ENCODE assay signal across 8 mouse cellular contexts in genomic region chr7:19093174-19093521, GRCm38 (mm10). TPM values are rescaled to one million over a fixed set of nuclear protein-coding genes. Genes with fewer than 3 reads are reported as not detected.
DNase-seq lines count a peak whose midpoint lies in the region; ATAC-seq lines count a peak whose summit lies in the region.

No protein-coding gene starts in this region.

- H3K36me3 ChIP-seq in hindbrain, embryonic 13.5 days, result peaks cover 42% of the 10 kb centered on the region

- peak overlapping the region; percentile 59; the same call in 1 of the 2 replicates for H3K9ac ChIP-seq in hindbrain, embryonic 13.5 days

- H3K4me1 ChIP-seq in hindbrain, embryonic 13.5 days (replicated peaks), result peaks cover 55% of the 10 kb centered on the region

- peaks cover 62% of the 10 kb centered on the region for H3K27me3 ChIP-seq in hindbrain, embryonic 13.5 days

- WGBS in hindbrain, embryonic 13.5 days, result 0% methylated on average over 11 of the region's 15 CpGs

- peak overlapping the region; percentile 55 for H3K4me3 ChIP-seq in hindbrain, embryonic 13.5 days

- peak overlapping the region; percentile 96 for H3K4me2 ChIP-seq in hindbrain, embryonic 13.5 days

- peak overlapping the region; percentile 58 for H3K27ac ChIP-seq in hindbrain, embryonic 13.5 days

- peak; percentile 44 for ATAC-seq in hindbrain, embryonic 13.5 days (ENCODE audit: low FRiP score)

- peak; percentile 92 for DNase-seq in NIH3T3 (ENCODE audit: low read depth)
- DNase-seq in cerebellum, postnatal 14 days, result peak; percentile 74 to 82
- peak; percentile 64 to 68 for DNase-seq in frontal cortex, postnatal 36 days (ENCODE audit: low spot score in 2 of 2)
- peak; percentile 67 to 73 for DNase-seq in layer of hippocampus, postnatal 36 days
- DNase-seq in lung, postnatal 36 days, result peak; percentile 92
- peak; percentile 89 for DNase-seq in retina, postnatal 1 day
- peak; percentile 84 for DNase-seq in urinary bladder, adult 2 months (ENCODE audit: low spot score)

- H3K9me3 ChIP-seq in hindbrain, embryonic 13.5 days, result no peaks in the 10 kb centered on the region

RNA-seq across cellular contexts. Expression of gene Six5, which starts 1.2 kb away (rescaled TPM):
- polyA plus RNA-seq in hindbrain, embryonic 13.5 days (2015; fragmentation: Nextera tagmentation; extraction: Ambion mirVana), result 2.4 and 2.8 TPM in 2 replicates
- total RNA-seq in layer of hippocampus, postnatal 36 days (2021), result 1 to 10 TPM; 2.5 to 2.8 TPM
- polyA plus RNA-seq in urinary bladder, adult 2 months (2012; rRNA removed), result 59.1 and 60.2 TPM in 2 replicates

RNA-seq across cellular contexts. Expression of gene Dmpk, which starts 9.5 kb away (rescaled TPM):
- 9.4 and 11.6 TPM in 2 replicates for polyA plus RNA-seq in hindbrain, embryonic 13.5 days (2015; fragmentation: Nextera tagmentation; extraction: Ambion mirVana)
- 10 to 100 TPM; 36.3 to 48.1 TPM for total RNA-seq in layer of hippocampus, postnatal 36 days (2021)
- 525 and 848 TPM in 2 replicates for polyA plus RNA-seq in urinary bladder, adult 2 months (2012; rRNA removed)

RNA-seq across cellular contexts. Expression of gene Dmwd, which starts 17.1 kb away (rescaled TPM):
- polyA plus RNA-seq in hindbrain, embryonic 13.5 days (2015; fragmentation: Nextera tagmentation; extraction: Ambion mirVana), result 25.4 and 25.6 TPM in 2 replicates
- 100 to 1,000 TPM; 136 to 143 TPM for total RNA-seq in layer of hippocampus, postnatal 36 days (2021)
- polyA plus RNA-seq in urinary bladder, adult 2 months (2012; rRNA removed), result 44.9 and 46.4 TPM in 2 replicates

RNA-seq across cellular contexts. Expression of gene Gm4969, which starts 25.0 kb away (rescaled TPM):
- polyA plus RNA-seq in hindbrain, embryonic 13.5 days (2015; fragmentation: Nextera tagmentation; extraction: Ambion mirVana), result 2.2 and 3.6 TPM in 2 replicates
- total RNA-seq in layer of hippocampus, postnatal 36 days (2021), result under 1 TPM; 0.40 to 0.43 TPM
- polyA plus RNA-seq in urinary bladder, adult 2 months (2012; rRNA removed), result 0.13 and 0.40 TPM in 2 replicates

RNA-seq across cellular contexts. Expression of gene Fbxo46, which starts 26.5 kb away (rescaled TPM):
- 18.9 and 20.2 TPM in 2 replicates for polyA plus RNA-seq in hindbrain, embryonic 13.5 days (2015; fragmentation: Nextera tagmentation; extraction: Ambion mirVana)
- 10 to 100 TPM; 14.2 to 14.3 TPM for total RNA-seq in layer of hippocampus, postnatal 36 days (2021)
- 7.2 and 7.7 TPM in 2 replicates for polyA plus RNA-seq in urinary bladder, adult 2 months (2012; rRNA removed)

Comparison
In these comparisons a context has a peak if more than half of its experiments do, and no peak if none do; other contexts are left out.
1. Peak in every context shown above with its lines: DNase-seq, ATAC-seq, H3K4me3 ChIP-seq and H3K27ac ChIP-seq.
2. RNA of gene Six5, which starts 1.2 kb away (polyA plus RNA-seq): 59.1 to 60.2 TPM in urinary bladder, adult 2 months; 2.4 to 2.8 TPM in hindbrain, embryonic 13.5 days; every median in the first group is over 10 times any median in the second.
3. RNA of gene Dmpk, which starts 9.5 kb away (polyA plus RNA-seq): 525 to 848 TPM in urinary bladder, adult 2 months; 9.4 to 11.6 TPM in hindbrain, embryonic 13.5 days; every median in the first group is over 10 times any median in the second.